Mouse (Mus musculus) large intestine, adult 2 months (tissue): ENCODE data around the gene Cpt1b. TPM values are rescaled to one million over a fixed set of nuclear protein-coding genes. Genes with fewer than 3 reads are reported as not detected.

Experiments used
- DNase-seq: peaks from one replicate; pipeline ENCODE4 v3.0.0-alpha.2; 2012; ENCODE audit warnings: low read depth, low spot score
- WGBS: fragments of 180-500 bp; shearing (Covaris S2); methylation state at CpG from one replicate; pipeline ENCODE4 v1.1.7; 2018; 5-methylcytosine and 5-hydroxymethylcytosine counted together
- polyA plus RNA-seq: library from polyadenylated mRNA; depleted of rRNA; stranded (reverse); fragments of >200 nt; gene quantifications from 2 replicates; pipeline ENCODE4 v1.2.3, GENCODE M21; 2012

Gene Cpt1b
- polyA plus RNA-seq, 1 experiment: 3.7 TPM

DNA sequence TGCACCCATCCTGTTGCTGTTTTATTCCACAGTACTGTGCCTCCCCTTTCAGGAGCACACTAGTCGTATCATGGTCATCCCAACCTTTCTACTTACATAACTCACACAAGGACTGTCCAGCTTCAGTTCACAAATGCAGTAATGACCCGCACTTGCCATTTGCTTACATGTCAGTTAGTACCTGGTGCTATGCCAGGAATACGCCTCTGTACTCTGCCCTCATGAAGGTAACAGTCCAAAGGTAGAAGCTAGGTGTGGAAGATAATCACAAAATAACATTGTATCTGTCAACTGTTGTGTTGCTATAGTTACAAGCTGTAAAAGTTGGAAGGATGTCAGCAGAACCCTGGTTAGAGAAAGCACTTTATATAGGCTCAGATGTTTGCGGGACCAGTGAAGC, 28.8 kb downstream of the Cpt1b start:
- WGBS: 36% methylated on average over 4 of the region's 4 CpGs
- peak; percentile 96 for DNase-seq

DNA sequence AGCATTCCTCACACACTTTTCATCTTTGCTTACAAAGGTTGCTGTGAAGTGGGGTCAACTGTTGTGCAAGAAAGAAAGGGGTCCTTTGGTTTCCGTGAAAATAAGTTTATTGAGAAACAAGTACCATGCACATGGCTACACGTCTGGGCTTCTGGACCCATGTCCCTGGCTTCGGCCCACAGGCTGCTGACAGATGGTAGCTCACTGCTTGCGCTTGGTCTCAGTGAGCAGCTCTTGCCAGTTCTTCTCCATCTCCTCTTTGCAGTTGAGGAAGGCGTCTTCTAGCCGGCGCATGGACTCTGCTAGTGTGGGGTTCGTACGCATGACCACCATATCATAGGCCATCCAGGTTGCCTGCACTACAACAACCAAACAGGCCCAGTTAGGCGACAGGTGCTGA, 35.6 kb downstream of the Cpt1b start:
- DNase-seq: no peak
- 95% methylated on average over 10 of the region's 10 CpGs for WGBS

DNA sequence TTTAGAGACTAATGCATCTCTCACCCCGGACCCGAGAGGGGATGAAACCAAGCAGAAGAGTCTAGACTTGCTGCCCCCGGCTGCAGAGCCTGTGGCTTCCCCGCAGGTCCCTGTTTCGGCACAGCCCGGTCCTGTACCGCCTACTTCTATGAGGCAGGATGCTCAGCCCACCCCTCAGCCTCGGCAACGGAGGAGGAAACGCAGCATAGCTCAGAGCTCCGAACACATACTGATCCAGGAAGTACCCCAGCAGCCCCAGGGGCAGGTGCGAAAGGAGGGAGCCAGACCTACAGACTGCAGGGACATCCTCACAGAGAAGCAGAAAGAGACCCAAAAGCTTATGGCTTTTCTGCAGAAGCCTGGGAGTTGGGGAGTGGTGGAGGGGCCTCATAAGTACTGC, 38.5 kb downstream of the Cpt1b start:
- no peak for DNase-seq
- WGBS: 51% methylated on average over 12 of the region's 12 CpGs

DNA sequence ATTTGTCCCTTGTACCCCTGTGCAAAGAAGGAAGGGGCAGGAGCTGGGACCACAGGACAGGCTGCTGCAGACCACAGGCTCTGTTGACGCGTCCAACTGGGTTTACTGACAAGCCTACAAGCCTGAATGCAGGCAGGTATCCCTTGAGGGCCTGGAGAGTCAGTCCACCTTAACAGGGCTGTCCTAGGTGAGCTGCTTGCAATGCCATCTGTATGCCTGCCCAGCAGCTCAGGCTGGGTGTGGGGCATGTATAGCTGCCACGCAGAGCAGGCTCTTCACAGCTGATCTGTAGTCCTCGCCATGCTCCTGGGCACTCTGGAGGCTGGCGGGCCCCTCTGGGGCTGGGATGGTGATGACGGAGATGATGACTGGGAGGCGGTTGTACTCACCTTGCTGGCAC, 41.0 kb downstream of the Cpt1b start, which contains the start of gene Klhdc7b:
Gene Klhdc7b (plus strand): TSS at position 301 of the 400 bp plus-strand sequence.
- no peak for DNase-seq
- 83% methylated on average over 7 of the region's 7 CpGs for WGBS

DNA sequence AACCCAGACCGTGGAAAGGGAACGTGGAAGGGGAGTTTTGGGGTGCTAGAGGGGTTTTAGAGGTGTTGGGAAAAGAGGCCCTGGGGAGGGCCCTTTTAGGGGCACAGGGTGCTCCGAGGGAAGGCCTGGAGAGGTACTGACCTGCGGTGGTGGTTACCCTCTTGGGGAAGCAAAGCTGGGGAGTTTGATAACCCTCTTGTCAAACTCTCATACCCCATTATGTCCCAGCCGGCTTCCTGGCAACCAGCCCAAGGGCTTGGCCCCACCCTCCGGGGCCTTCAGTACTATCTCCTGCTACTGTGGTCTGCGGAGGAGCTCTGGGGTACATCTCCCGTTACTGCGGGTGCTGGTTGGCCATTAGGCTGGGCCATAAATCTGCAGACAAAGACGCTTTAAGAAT, 46.2 kb downstream of the Cpt1b start:
- 20% methylated on average over 10 of the region's 10 CpGs for WGBS
- DNase-seq: no peak

DNA sequence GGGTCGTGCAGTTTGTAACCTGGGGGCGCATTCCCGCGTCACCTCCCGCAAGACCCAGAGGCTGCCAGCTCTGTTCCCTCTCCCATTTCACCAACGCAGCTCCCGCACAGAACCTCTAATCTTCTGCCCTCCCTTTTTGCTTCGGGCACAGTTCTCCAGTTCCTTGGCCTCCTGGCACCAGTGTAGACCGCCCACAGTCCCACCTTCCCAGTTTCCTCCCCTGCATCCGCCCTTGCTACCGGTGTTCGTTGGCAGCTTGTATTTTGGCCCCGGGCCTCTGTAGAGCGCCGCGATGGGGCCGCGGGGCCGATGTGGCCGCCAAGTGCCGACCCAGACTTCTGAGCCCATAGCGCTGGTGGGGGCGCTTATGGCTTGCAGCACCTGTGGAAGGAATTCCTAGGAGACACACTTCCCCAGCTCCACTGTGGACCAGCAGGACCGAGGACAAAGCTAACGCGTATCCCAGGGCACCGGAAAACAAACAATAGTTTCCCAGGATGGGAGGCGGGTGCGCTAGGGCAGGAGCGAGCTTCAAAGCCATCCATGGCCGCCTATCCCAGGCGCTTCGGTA, 46.7 kb downstream of the Cpt1b start, which contains the start of gene Odf3b:
Gene Odf3b (minus strand): TSS at position 452 of the 571 bp plus-strand sequence.
- no peak for DNase-seq
- under 1% methylated on average over 33 of the region's 33 CpGs for WGBS

DNA sequence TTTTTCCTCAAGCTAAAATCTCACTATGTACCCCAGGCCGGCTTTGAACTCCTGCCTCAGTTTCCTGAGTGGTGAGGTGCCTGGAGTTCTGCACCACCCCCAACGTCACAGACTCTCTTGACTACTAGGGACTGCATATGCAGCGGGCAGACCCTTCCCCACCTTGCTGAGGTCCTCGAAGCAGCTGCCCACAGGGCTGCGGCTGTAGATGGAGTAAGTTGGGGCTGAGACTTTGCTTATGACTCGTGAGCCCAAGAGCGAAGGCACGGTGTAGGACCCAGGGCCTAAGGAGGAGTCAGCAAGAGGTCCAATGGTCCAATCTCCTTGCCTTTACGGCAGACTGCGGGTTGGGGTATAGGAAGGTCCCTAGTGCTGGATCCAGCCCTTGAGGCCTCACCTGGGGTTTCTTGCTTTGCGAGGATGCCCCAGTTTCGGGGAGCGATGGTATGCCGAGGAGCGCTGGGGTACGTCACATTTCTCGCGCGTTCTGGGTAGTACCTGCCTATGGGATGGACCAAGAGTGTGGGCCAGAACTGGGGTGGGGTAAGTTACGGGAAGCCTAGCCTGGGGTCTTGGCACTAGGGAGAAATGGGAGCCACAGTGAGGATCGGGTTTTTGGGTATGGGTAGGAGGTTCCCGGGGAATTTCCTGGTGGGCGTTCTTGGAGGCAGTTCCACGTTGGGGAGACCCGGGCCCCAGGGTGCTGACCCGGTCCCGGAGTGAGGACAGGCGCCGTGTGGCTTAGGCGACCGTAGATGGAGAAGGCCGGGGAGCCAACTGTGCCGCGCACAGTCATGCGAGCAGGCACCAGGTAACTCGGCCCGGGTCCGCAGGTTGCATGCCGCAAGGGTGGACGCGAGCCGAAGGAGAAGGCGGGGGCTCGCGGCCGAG, 47.5 kb downstream of the Cpt1b start:
- 19% methylated on average over 46 of the region's 46 CpGs for WGBS
- DNase-seq: no peak

DNA sequence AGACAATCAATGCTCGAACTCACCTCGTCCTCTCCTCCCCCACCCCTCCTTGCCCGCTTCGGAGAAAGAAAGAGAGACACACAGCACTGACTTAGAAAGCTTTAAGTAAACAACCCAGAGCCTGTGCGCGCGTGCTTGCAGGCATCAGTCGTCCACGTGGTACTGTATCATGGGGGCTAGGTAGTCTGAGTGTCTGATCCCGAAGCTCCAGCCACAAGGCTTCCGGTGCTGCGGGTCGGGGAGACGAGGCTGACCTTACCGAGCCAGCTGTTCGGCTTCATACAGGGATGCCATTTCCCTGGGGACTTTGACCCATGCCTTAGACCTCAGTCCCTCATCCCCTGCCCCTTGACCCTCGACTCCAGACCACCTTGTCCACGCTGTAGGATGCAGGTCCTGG, 48.3 kb downstream of the Cpt1b start:
- no peak for DNase-seq
- WGBS: 7% methylated on average over 18 of the region's 18 CpGs

DNA sequence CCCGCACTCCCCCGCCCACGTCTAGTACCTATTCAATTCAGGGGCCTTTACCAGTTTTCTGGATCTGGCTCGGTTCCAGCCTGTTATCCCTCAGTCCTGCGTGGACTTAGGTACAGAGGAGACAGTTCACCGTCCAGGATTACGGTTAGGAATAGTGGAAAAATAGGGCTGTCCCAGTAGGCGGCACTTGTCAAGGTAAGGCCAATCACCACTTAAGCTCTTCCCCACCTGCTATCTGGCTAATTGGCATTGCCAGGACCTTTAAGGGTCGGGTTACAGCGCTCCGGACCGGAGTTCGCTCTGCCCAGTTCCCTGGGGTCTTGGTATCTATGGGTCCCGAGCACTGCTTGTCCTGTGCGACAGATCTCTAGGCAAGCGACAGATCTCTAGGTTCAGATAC, 48.7 kb downstream of the Cpt1b start, which contains the start of gene Tymp:
Gene Tymp (minus strand): TSS at position 83 of the 400 bp plus-strand sequence.
- WGBS: 44% methylated on average over 16 of the region's 16 CpGs
- DNase-seq: no peak

DNA sequence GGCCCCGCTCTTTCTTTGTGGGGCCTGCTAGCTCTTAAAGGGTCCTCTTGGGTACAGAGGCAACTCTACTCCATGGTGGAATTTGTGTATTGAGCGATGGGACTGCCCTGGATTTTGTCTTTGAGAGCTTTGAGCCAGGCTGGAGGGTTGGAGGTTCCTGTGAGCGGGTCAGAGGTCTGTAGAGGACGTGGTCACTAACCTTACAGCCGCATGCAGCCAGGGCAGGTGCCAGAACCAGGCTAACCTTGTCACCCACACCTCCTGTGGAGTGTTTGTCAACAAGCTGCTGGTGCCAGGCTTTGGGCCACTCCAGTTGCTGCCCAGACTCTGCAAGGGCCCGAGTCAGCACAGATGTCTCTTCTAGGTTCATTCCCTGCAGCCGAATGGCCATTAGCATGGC, 49.6 kb downstream of the Cpt1b start:
- 87% methylated on average over 7 of the region's 7 CpGs for WGBS
- no peak for DNase-seq

DNA sequence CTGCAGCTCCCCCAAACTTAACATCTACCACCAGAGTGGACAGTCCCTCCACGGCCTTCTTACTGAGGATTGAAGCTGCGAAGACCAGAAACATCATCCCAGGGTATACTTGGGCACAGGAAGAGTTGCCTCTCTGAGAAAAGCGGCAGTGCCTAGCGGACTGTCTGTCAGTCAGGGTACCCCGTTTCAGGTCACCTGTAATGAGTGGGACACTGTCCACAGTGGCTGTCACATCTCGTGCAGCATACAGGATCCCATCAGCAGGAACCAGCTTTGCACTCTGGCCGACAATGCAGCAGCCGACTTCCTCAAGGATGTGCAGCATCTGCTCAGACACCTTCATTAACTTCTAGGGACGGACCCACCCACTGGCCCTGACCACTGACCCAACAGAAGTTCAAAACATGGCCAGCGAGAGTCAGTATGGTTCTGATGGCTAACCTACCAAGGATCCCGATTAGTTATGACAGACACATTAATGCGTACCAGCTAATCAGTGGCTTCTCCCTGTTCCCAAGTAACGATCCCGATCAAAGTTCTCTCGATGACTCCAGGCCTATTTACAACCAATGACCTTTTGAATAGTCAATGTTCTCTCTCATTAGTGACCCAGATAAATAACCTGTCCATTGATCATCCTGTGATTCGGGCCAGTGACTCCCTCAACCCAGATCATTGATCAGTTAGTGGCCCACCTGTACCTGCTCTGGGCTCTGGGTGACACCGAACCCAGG, 50.7 kb downstream of the Cpt1b start:
- 92% methylated on average over 17 of the region's 17 CpGs for WGBS
- DNase-seq: no peak

DNA sequence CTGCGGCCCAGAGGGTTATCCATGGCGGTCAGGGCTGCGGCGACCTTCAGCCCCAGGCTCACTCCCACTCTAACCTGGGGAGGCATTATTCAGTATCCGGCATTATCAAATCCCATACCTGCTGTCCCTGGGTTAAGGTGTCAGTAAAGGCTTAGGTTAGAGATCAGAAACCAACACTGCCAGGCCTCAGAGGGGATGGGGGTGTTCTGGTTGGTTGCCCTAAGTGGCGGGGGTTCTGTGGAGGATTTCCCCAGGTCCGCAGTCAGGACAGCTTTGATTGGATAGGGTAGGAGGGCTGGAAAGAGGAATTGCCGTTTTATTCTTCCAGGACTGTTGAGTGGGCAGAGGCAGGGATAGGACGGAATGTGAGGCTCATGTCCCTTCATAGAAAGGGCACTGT, 51.3 kb downstream of the Cpt1b start:
- WGBS: 50% methylated on average over 9 of the region's 9 CpGs
- DNase-seq: no peak

DNA sequence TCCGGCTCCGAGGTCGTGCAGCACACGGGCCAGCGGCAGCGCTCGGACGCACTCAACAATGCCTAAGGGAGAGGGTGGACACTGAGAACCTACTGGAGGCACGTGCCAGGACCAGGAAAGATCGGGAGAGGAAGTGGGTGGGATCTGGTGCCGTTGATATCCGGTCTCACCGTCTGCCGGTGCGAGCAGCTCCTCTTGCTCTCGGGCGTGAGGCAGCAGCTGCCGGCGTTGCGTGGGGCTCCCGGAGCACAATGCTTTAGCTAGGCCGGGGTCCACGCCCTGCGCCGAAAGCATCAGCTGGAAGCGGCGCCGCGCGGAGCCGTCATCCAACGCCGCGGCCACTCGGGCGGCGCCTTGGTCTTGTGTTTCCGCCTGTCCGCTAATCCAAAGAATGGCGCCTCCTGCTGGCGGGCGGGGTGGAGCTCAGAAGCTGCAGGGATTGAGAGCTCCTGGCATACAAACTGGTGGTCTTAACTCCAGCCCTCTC, 51.9 kb downstream of the Cpt1b start, which contains the start of gene Sco2:
Gene Sco2 (minus strand): TSS at position 85 of the 487 bp plus-strand sequence.
- under 1% methylated on average over 42 of the region's 42 CpGs for WGBS
- peak; percentile 65 for DNase-seq

DNA sequence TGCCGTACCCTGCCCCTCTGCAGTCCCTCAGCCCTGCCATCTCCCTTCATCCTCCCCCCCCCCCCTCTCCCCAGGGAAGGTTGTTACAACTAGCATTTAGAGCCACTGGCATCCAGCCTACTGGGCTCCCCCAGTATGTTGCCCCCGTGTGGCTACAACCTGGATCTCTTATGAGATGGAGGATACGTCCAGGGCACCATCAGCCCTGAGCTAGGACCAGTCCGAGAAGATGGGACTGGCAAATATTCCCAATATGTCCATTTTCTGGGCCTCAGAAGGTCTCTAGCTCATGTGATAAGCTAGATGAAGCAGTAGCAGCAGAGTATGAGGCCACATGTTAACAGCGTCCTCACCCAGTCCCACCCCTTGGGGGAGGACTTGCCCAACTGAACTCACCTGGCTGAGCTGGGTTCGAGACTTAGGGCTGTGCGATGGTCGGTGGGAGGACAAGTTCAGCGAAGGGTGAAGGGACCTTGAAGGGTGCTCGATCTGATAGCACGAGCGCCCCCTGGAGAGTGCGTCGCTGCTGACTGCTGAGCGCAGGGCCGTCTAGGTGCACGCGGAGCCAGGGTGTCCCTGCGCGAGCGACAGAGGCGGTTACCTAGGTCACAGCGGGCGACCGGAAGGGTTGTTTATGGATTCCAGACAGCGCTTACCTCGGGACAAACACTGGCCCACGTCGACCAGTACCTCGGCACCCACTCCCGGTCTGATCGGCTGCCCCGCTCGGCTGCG, 52.5 kb downstream of the Cpt1b start:
- 1% methylated on average over 35 of the region's 35 CpGs for WGBS
- DNase-seq: peak; percentile 61

DNA sequence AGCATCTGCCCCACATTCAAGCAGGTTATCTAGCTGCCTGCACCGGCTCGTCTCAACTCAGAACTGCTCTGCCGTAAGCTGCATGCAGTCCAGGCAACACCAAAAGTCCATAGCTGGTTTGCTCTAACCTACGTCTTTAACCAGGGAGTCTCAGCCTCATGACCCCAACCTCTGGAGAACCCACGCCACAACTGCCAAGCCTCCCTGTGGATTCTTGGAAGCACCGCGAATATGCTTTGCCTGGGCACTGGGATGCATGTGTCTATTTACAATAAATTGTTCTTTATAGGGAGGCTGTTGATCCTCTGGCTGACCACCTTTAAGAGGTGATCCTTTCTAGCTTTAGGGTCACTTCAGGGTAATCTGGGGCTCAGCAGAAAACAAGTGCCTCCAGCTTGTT, 53.1 kb downstream of the Cpt1b start:
- 85% methylated on average over 7 of the region's 7 CpGs for WGBS

DNA sequence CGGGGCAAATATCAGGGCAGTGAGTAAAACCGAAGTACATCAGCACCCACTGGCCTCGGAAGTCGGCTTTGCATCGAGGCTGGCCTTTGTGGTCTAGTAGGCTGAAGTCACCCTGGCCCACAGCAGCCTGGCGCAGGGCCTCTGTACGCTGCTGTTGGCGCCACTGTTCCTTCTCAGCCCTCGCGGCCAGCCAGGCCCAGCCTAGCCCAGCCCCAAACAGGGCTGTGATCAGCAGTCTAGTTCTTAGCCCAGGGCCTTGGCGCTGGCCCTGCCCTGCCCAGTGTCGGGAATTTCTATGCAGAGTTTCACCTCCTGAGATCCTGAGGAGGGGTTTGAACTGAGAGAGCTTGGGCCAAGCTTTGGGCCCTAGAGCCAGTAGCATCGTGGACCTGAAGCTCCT, 53.6 kb downstream of the Cpt1b start:
- no peak for DNase-seq
- WGBS: 81% methylated on average over 13 of the region's 13 CpGs

More for the DNA sequence above, 53.1 kb downstream of the Cpt1b start:
- DNase-seq: no peak
